Mouse (Mus musculus) forebrain, postnatal 0 days (tissue): ENCODE results near the gene Zfp599. TPM values are rescaled to one million over a fixed set of nuclear protein-coding genes. Genes with fewer than 3 reads are reported as not detected.
"Not testable (repeated sequence)": the region's sequence is repeated elsewhere in the genome, so short reads cannot be mapped to it uniquely, and the experiment has no call there.

Experiments
- ATAC-seq: fragments of 200-750 bp; cut with Nextera tagmentation; 2 replicates; pipeline ENCODE4 v1.8.0; 2017; ENCODE audit warnings: mild to moderate bottlenecking, moderate library complexity
- DNase-seq: peaks from one replicate; pipeline ENCODE4 v3.0.0-alpha.2; 2015
- H3K27ac ChIP-seq: fragments of 300-500 bp; sonication (generic); 2 replicates; pipeline ENCODE4 v1.5.1; 2014; ENCODE audit warnings: low read depth, mild to moderate bottlenecking, antibody characterized with exemption, low read length, moderate library complexity, mixed read lengths
- H3K27me3 ChIP-seq: fragments of 300-500 bp; sonication (generic); 2 replicates; pipeline ENCODE4 v1.6.1; 2014; ENCODE audit warnings: mild to moderate bottlenecking, low read length, mixed read lengths; ENCODE audit not compliant: insufficient read depth
- H3K36me3 ChIP-seq: fragments of 300-500 bp; sonication (generic); 2 replicates; pipeline ENCODE4 v1.6.1; 2014; ENCODE audit warnings: mild to moderate bottlenecking, moderate library complexity; ENCODE audit not compliant: insufficient read depth
- H3K4me1 ChIP-seq: fragments of 300-500 bp; sonication (generic); 2 replicates; pipeline ENCODE4 v1.6.1; 2014; ENCODE audit warnings: antibody characterized with exemption; ENCODE audit not compliant: insufficient read depth
- H3K4me2 ChIP-seq: fragments of 300-500 bp; sonication (generic); 2 replicates; pipeline ENCODE4 v1.6.1; 2014; ENCODE audit warnings: low read depth, mild to moderate bottlenecking, moderate library complexity
- H3K4me3 ChIP-seq: fragments of 300-500 bp; sonication (generic); 2 replicates; pipeline ENCODE4 v1.5.1; 2014; ENCODE audit warnings: low read depth, low read length, mixed read lengths
- H3K9ac ChIP-seq: fragments of 300-500 bp; sonication (generic); 2 replicates; pipeline ENCODE4 v1.6.1; 2014; ENCODE audit warnings: mild to moderate bottlenecking
- H3K9me3 ChIP-seq: fragments of 300-500 bp; sonication (generic); 2 replicates; pipeline ENCODE4 v1.6.1; 2016; ENCODE audit warnings: low read length
- CTCF ChIP-seq: sonication (generic); IDR thresholded peaks from 2 replicates; pipeline ENCODE4 v1.5.1; 2016; ENCODE audit warnings: antibody characterized with exemption, control low read depth, low read depth
- WGBS: fragments of 180-500 bp; shearing (Covaris S2); extraction: QIAGEN DNeasy Blood & Tissue Kit; methylation state at CpG from one replicate; pipeline ENCODE4 v1.1.7; 2014; 5-methylcytosine and 5-hydroxymethylcytosine counted together
- polyA plus RNA-seq: library from polyadenylated mRNA; unstranded; fragments of >200 nt; fragmentation: Nextera tagmentation; extraction: Ambion mirVana; gene quantifications from 2 replicates; pipeline ENCODE4 v1.2.1, GENCODE M21; 2015
- total RNA-seq: library from RNA; depleted of rRNA; stranded (reverse); fragments of >200 nt; gene quantifications from 2 replicates; pipeline ENCODE4 v1.2.3, GENCODE M21; 2014

Gene Zfp599
- total and polyA plus RNA-seq, 2 experiments from 2014 or later = 6.0 to 7.6 TPM

DNA sequence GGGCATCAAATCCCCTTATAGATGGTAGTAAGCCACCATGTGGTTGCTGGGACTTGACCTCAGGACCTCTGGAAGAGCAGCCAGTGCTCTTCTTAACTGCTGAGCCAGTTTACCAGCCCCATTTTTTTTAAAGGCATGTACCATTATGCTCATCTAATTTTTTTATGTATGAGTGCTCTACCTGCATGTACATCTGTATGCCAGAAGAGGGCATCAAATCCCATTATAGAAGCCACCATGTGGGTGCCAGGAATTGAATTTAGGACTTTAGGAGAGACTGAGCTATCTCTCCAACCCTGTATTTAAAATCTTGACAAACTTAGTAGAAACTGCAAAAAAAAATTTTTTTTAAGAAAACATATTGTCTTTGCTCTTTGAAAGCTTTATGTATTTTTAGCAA is 29.1 kb downstream of the Zfp599 start:
- DNase-seq = no peak
- no peaks in the 10 kb centered on the region for H3K4me1 ChIP-seq
- ATAC-seq = no peak
- H3K9me3 ChIP-seq = no peaks in the 10 kb centered on the region
- H3K4me2 ChIP-seq = no peak overlapping the region
- no peak overlapping the region for H3K27ac ChIP-seq
- no peaks in the 10 kb centered on the region for H3K36me3 ChIP-seq
- H3K4me3 ChIP-seq = no peak overlapping the region
- TF ChIP-seq CTCF = no peak
- H3K27me3 ChIP-seq = no peaks in the 10 kb centered on the region
- H3K9ac ChIP-seq = no peak overlapping the region

DNA sequence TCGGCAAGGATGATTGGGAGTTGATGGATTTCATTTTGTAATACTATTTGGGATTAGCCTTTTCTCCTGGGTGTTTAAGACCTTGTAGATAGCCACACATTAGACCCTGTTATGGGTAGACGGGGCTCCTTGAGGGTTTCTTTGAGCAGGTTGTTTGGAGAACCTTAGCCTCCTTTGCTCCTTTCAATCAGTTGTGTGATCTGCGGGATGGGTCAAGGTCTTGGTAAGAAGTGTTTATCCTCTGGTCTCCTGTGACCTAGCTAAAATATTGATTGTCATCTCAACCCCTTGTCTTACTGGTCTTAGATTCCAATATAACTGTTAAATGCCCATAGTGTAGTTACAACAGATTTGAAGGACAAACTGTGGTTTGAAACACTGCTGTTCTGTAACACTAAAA is 29.6 kb downstream of the Zfp599 start:
- no peak overlapping the region for H3K9ac ChIP-seq
- DNase-seq (no peak), ATAC-seq (no peak)
- no peaks in the 10 kb centered on the region for H3K9me3 ChIP-seq
- H3K27me3 ChIP-seq = no peaks in the 10 kb centered on the region
- WGBS = 91% methylated on average over 3 of the region's 3 CpGs
- H3K4me3 ChIP-seq = no peak overlapping the region
- H3K27ac ChIP-seq = no peak overlapping the region
- H3K4me2 ChIP-seq = no peak overlapping the region
- no peaks in the 10 kb centered on the region for H3K36me3 ChIP-seq
- TF ChIP-seq CTCF = no peak
- H3K4me1 ChIP-seq = no peaks in the 10 kb centered on the region

DNA sequence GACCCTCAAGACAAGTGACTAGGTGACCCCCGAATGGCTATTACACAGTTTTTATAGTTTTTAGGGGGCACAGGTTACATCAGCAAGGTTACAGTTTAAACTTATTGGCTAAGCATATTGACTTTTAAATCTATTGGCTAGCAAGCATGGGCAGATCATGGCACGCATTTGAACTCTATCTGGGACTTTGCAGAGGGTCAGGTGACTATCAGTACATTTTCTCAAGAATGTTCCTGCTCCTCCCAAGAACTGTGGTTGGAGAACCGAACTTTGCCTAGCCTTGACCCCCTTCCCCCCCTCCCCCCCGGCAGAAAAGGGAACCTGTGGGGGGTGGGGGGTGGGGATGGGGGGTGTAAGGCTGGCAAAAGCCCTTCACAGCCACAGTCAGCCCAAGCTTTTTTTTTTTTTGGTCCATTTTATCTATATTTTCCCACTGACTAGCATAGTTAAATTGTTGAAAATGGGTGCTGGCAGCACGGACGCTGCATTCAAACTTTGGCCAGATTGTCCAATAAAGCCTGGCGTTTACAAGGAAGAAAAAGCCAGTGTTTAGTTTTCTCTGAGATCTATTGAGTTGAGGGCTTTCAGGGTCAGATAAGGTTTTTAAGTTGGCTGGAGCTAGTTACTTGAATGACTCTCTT is 30.2 kb downstream of the Zfp599 start:
- Histone ChIP-seq H3K4me2 (no peak overlapping the region), H3K4me1 (no peaks in the 10 kb centered on the region), H3K27ac (no peak overlapping the region), H3K36me3 (no peaks in the 10 kb centered on the region), H3K9me3 (no peaks in the 10 kb centered on the region), H3K4me3 (no peak overlapping the region), H3K9ac (no peak overlapping the region), H3K27me3 (no peaks in the 10 kb centered on the region)
- no peak for TF ChIP-seq CTCF
- ATAC-seq (no peak), DNase-seq (no peak)
- 92% methylated on average over 7 of the region's 7 CpGs for WGBS

DNA sequence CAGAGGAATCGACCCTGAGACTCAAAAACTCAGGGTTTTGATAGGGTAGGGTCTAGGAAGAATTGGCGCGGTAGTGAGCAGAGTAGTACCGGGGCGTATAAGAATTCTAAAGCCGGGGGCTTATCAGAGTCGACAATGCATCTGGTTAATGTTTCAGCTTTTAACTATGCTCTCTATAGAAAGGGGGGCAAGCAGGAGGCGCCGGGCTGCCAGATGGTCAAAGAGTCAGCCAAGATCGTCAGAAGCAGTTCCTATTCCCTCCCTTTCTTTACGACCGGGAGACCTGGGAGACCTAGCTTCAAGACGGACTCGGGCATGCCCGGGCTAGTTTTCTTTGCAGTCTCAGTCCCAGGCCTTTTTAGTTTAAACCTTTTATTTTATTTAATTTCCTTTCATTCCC is 32.8 kb downstream of the Zfp599 start:
- H3K4me1 ChIP-seq = no peaks in the 10 kb centered on the region
- no peak overlapping the region for H3K27ac ChIP-seq
- ATAC-seq (no peak), DNase-seq (no peak)
- no peaks in the 10 kb centered on the region for H3K9me3 ChIP-seq
- H3K9ac ChIP-seq = no peak overlapping the region
- H3K4me2 ChIP-seq = no peak overlapping the region
- 93% methylated on average over 15 of the region's 15 CpGs for WGBS
- no peaks in the 10 kb centered on the region for H3K27me3 ChIP-seq
- H3K36me3 ChIP-seq = no peaks in the 10 kb centered on the region
- no peak overlapping the region for H3K4me3 ChIP-seq
- TF ChIP-seq CTCF = no peak

DNA sequence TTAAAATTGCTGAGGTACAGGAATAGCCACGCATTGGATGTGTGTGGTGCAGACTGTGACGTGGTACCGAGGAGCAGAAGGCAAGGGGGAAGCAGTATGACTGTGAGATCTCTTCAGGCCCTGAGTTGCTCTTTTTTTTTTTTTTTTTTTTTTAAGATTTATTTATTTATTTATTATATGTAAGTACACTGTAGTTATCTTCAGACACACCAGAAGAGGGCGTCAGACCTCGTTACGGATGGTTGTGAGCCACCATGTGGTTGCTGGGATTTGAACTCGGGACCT is 33.4 kb downstream of the Zfp599 start:
- not testable (repeated sequence) for H3K4me1 ChIP-seq, DNase-seq, H3K9me3 ChIP-seq, H3K27me3 ChIP-seq, H3K36me3 ChIP-seq, H3K9ac ChIP-seq, H3K27ac ChIP-seq, ATAC-seq
- Histone ChIP-seq H3K4me2 (peak overlapping the region; percentile 69), H3K4me3 (peak overlapping the region; percentile 80)
- WGBS = 74% methylated on average over 7 of the region's 7 CpGs

DNA sequence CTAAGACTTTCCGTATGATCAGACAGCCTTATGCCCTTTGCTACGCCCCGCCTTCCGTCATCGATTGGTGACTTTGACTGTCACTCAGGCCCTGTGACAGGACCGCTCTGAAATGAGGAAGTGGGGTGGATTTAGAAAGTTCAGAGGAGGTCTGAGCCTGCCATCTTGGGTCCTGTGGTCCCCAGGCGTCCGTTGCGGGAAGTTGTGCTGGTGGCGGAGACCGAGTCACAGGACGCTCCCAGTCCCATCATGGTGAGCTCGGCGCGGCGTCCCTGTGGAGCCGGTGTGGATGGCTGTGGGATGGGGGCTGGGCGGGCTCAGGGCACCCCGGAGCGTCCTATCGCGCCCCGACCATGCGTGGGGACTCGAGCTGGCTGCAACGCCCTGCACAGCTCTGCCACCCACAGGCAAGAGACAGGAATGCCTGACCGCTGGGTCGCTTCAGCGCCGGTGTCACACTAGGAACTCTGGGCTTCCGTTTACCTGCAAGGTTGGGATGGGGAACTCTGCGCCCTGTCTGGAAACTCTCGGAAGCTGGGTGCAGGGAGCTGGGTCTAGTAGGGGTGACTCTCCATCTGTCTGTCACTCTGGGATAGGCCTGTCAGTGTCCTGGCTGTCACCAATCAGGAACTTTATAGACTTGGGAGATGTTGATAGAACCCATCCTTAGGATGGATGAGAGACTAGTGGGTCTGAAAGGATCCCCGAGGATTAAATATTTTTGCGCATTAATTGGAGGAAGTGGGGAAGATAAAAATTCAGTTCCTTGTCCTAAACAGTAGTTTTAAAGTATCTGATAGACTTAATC is 33.9 kb downstream of the Zfp599 start, which contains the start of gene Zfp809:
Gene Zfp809 (plus strand): TSS at position 134 of the 808 bp plus-strand sequence.
- Histone ChIP-seq H3K9me3 (no peaks in the 10 kb centered on the region), H3K4me3 (peak within 1 kb of the TSS; percentile 80), H3K27ac (peak within 1 kb of the TSS; percentile 84), H3K4me2 (peak within 1 kb of the TSS; percentile 69), H3K9ac (peak within 1 kb of the TSS; percentile 63), H3K27me3 (no peaks in the 10 kb centered on the region), H3K4me1 (no peaks in the 10 kb centered on the region), H3K36me3 (no peaks in the 10 kb centered on the region)
- TF ChIP-seq CTCF = peak; percentile 84
- WGBS = 3% methylated on average over 35 of the region's 35 CpGs
- ATAC-seq (peak; percentile 99), DNase-seq (peak; percentile 97)
